Mouse (Mus musculus) layer of hippocampus, adult 11-12 months (tissue): ENCODE results near the gene Cyp2d11.
"Not testable (repeated sequence)": the region's sequence is repeated elsewhere in the genome, so short reads cannot be mapped to it uniquely, and the experiment has no call there.

ENCODE experiments used
- DNase-seq: peaks from one replicate; pipeline ENCODE4 v3.0.0; 2022; ENCODE audit warnings: low spot score

Cyp2d11 gene

GRCm38 (mm10) chr15:82393922-82394321 is at the start of gene Cyp2d11:
Gene Cyp2d11 (minus strand): TSS chr15:82394022.
- DNase-seq: not testable (repeated sequence)

- no peak for DNase-seq
Measured at GRCm38 (mm10) chr15:82437975-82438617, 44.3 kb upstream of the Cyp2d11 start.

- DNase-seq: no peak
Measured at GRCm38 (mm10) chr15:82435606-82436005, 41.8 kb upstream of the Cyp2d11 start.

- no peak for DNase-seq
Measured at GRCm38 (mm10) chr15:82435011-82435410, 41.2 kb upstream of the Cyp2d11 start.

GRCm38 (mm10) chr15:82434541-82434940 is 40.7 kb upstream of the Cyp2d11 start:
- no peak for DNase-seq

GRCm38 (mm10) chr15:82433621-82434020 is 39.8 kb upstream of the Cyp2d11 start:
- DNase-seq: no peak

GRCm38 (mm10) chr15:82433137-82433536 is 39.3 kb upstream of the Cyp2d11 start, which contains the start of gene Cyp2d9:
Gene Cyp2d9 (plus strand): TSS chr15:82433437.
- no peak for DNase-seq

GRCm38 (mm10) chr15:82423471-82423870 is 29.6 kb upstream of the Cyp2d11 start:
- no peak for DNase-seq

GRCm38 (mm10) chr15:82422935-82423334 is 29.1 kb upstream of the Cyp2d11 start:
- no peak for DNase-seq

GRCm38 (mm10) chr15:82418616-82419015 is 24.8 kb upstream of the Cyp2d11 start:
- no peak for DNase-seq

GRCm38 (mm10) chr15:82416797-82417789 is 23.3 kb upstream of the Cyp2d11 start:
- DNase-seq: peak; percentile 92

GRCm38 (mm10) chr15:82407536-82407935 is 13.7 kb upstream of the Cyp2d11 start:
- DNase-seq: no peak

- DNase-seq: no peak
Measured at GRCm38 (mm10) chr15:82406981-82407380, 13.2 kb upstream of the Cyp2d11 start, which contains the start of gene Cyp2d10. Gene Cyp2d10 (minus strand): TSS chr15:82407195.

GRCm38 (mm10) chr15:82404163-82404562 is 10.3 kb upstream of the Cyp2d11 start:
- DNase-seq: no peak

- DNase-seq: no peak
Measured at GRCm38 (mm10) chr15:82403606-82404005, 9.8 kb upstream of the Cyp2d11 start.

GRCm38 (mm10) chr15:82402741-82403140 is 8.9 kb upstream of the Cyp2d11 start:
- no peak for DNase-seq

- no peak for DNase-seq
Measured at GRCm38 (mm10) chr15:82402106-82402505, 8.3 kb upstream of the Cyp2d11 start.

- no peak for DNase-seq
Measured at GRCm38 (mm10) chr15:82401516-82401915, 7.7 kb upstream of the Cyp2d11 start.

- not testable (repeated sequence) for DNase-seq
Measured at GRCm38 (mm10) chr15:82395955-82396354, 2.1 kb upstream of the Cyp2d11 start.

- DNase-seq: not testable (repeated sequence)
Measured at GRCm38 (mm10) chr15:82389916-82390315, 3.9 kb downstream of the Cyp2d11 start.

GRCm38 (mm10) chr15:82385729-82386128 is 8.1 kb downstream of the Cyp2d11 start:
- no peak for DNase-seq

GRCm38 (mm10) chr15:82382441-82382840 is 11.4 kb downstream of the Cyp2d11 start:
- DNase-seq: no peak

GRCm38 (mm10) chr15:82380714-82381062 is 13.1 kb downstream of the Cyp2d11 start:
- DNase-seq: no peak
